Mouse (Mus musculus): ENCODE results near the gene Itpripl2.

Gene Itpripl2

GRCm38 (mm10) chr7:118443895-118444485, 47.8 kb downstream of the Itpripl2 start:
- no peak for DNase-seq (ENCODE audit: extremely low read depth, low read depth)

GRCm38 (mm10) chr7:118443371-118443770, 48.4 kb downstream of the Itpripl2 start:
- no peak for DNase-seq (ENCODE audit: extremely low read depth, low read depth)

DNA sequence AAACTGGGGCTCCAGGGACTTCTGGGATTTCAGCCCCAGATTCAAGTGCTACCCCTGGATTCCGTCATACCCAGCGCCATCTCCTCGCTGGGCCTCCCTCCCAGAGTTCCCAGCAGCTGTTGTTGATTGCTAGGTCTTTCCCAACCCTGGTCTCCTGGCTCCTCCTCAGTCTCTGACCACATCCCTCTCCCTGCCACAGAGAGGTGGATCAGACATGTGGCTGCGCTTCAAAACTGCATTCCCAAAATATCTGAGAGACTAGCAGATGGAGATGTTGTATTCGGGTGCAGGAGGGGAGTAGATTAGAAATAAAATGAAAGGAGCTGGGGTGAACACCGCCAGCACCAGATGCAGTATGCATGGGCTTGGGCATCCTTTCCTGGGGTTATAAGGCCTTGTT, 50.2 kb downstream of the Itpripl2 start:
- DNase-seq (ENCODE audit: extremely low read depth, low read depth): no peak

DNA sequence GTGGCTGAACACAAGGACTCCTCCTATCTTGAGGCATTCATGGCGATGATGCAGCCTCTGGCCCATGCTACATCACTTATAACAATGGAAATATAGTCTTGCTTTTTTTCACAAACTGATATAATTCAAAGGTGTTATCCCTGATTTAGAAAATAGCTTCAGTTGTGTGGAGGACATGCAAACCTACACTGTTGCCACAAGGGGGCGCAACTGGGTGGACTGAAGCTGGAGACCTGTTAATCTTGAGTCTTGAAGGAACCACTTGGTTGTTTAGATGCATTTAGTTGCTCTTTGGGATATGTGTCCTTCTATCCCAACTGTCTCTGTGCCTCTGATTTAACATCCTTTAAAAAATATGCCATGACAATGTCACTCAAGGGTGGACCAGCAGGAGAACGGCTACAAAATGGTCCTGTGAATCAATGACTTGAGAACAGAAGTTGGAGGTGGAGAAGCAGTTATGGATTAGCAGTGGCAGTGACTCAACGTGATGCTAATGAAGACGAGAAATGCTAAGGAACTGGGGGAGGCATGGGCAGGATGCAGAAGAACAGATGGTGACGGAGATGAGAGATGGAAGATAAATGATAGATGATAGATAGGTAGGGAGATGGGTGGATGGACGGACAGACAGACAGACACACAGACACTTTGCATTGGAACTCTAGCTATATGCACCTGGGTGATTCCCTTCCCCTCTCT, 54.5 kb downstream of the Itpripl2 start:
- peak; percentile 10 for DNase-seq (ENCODE audit: extremely low read depth, low read depth)

All from MEL-GATA-1-ER (cell line).